Mouse (Mus musculus) inflammation-experienced regulatory T-cells, adult 6 months (primary cell): ENCODE measurements at regions not wholly inside any gene's neighbourhood (a gene's known extent, or its start where the extent isn't known, plus 50 kb on each side); places are given as distances from the start of the nearest gene placed in this dataset.

Experiments
- ATAC-seq: one replicate; pipeline ENCODE4 v1.8.0; 2017

GRCm38 (mm10) chr7:67428388-67428787 lies 55.7 kb upstream of the Mef2a start:
- no peak for ATAC-seq

- ATAC-seq: no peak
Measured at GRCm38 (mm10) chr7:67426076-67426475, 53.4 kb upstream of the Mef2a start.

GRCm38 (mm10) chr7:67425581-67425980 lies 52.9 kb upstream of the Mef2a start:
- no peak for ATAC-seq

- ATAC-seq: no peak
Measured at GRCm38 (mm10) chr7:67424810-67425485, 52.3 kb upstream of the Mef2a start.
